Mouse (Mus musculus): ENCODE results near the gene Hdac8. TPM values are rescaled to one million over a fixed set of nuclear protein-coding genes. Genes with fewer than 3 reads are reported as not detected.

The Hdac8 gene
- polyA plus RNA-seq, 1 experiment from 2014 or later = 1.6 TPM

DNA sequence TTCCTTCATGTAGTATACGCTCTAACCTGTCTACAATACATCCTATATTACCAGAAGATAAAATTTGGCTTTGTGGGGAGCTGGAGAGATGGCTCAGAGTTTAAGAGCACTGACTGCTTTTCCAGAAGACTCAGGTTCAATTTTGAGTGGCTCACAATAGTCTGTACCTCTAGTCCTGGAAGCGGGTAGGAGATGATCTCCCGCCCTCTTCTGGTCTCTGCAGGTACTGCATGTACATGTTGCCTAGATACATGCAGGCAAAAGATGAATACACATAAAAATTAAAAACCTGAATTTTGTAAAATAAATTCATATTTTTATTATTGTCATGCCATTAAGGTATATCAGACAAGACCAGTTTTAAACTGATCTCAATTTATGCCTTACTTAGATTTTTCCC, 28.4 kb downstream of the Hdac8 start:
- DNase-seq (ENCODE audit: low spot score) = peak; percentile 56
- no peak for ATAC-seq (ENCODE audit: insufficient read depth, low FRiP score, low TSS enrichment)
- WGBS = 34% methylated on average over 3 of the region's 3 CpGs

DNA sequence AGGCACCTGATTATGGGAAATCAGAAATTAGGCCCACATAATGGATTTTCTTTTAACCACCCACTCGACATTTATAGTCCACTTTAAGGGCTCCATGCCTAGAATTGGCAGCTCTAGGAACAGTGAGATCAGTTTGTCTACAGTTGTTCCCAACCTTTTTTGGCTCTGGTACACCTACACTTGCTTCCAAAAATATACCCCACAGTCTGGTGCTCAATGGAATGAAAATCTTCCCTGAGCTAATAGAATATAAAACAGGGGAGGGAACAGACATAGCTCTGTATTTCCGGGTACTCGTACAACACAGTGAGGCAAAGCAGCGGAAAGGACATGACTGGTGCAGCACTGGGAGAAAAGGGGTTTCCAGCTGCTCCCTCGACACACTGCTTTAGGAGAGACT, 29.6 kb downstream of the Hdac8 start:
- Histone ChIP-seq H3K4me2 (ENCODE audit: low read depth) (no peak overlapping the region), H3K36me3 (ENCODE audit: control insufficient read depth, insufficient read depth, low read length) (no peaks in the 10 kb centered on the region), H3K27ac (ENCODE audit: low read depth, low read length) (no peak overlapping the region), H3K27me3 (ENCODE audit: control insufficient read depth, insufficient read depth, low read length) (no peaks in the 10 kb centered on the region), H3K4me1 (ENCODE audit: control insufficient read depth, insufficient read depth, low read length) (no peaks in the 10 kb centered on the region), H3K4me3 (ENCODE audit: low read depth, low read length) (no peak overlapping the region), H3K9me3 (ENCODE audit: control insufficient read depth, low read length) (no peaks in the 10 kb centered on the region), H3K9ac (ENCODE audit: low read length) (no peak overlapping the region)
- ATAC-seq (ENCODE audit: insufficient read depth, low FRiP score, low TSS enrichment) (no peak), DNase-seq (ENCODE audit: low spot score) (no peak)
- 85% methylated on average over 5 of the region's 5 CpGs for WGBS

More for the DNA sequence above, 28.4 kb downstream of the Hdac8 start:
- Histone ChIP-seq H3K9me3 (ENCODE audit: control insufficient read depth, low read length) (no peaks in the 10 kb centered on the region), H3K27ac (ENCODE audit: low read depth, low read length) (no peak overlapping the region), H3K4me2 (ENCODE audit: low read depth) (no peak overlapping the region), H3K9ac (ENCODE audit: low read length) (no peak overlapping the region), H3K27me3 (ENCODE audit: control insufficient read depth, insufficient read depth, low read length) (no peaks in the 10 kb centered on the region), H3K4me1 (ENCODE audit: control insufficient read depth, insufficient read depth, low read length) (no peaks in the 10 kb centered on the region), H3K36me3 (ENCODE audit: control insufficient read depth, insufficient read depth, low read length) (no peaks in the 10 kb centered on the region), H3K4me3 (ENCODE audit: low read depth, low read length) (no peak overlapping the region)

DNA sequence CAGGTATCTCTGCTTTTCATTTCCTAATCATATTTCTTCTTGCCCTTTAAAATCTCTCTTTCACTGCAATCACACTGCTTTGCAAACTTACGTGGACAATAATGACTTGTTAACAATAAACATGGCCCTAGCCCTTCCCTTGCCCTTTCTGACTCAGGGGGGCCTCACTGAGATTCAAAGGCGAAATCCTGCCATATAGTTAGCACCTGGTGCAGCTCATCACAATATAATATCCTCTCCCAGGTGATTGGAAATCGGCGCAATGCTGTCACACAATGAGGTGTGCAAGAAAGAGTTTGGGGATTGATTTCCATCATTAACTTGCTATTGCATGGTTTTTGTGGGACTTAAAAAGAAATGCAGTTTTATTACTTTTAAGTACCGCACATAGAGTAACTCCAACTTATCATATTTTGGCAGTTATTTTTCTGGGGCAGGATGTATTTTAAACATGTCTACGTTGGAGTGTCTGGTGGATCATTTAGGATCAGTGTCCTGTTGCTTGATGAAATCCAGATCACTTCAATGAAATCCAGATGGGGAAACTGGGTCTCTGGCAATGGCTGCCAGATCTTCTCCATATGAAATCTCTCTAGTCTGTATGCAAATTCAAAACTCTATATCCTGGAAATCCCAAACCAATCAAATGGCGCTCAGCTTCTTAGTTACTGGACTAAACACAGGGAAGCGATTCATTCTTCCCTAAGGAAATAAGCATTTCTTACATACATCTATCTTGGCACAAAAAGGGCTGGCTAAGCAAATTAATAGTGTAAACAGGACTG, 86.6 kb downstream of the Hdac8 start:
- ATAC-seq (ENCODE audit: insufficient read depth, low FRiP score, low TSS enrichment) (no peak), DNase-seq (ENCODE audit: low spot score) (no peak)
- no peaks in the 10 kb centered on the region for H3K4me1 ChIP-seq (ENCODE audit: control insufficient read depth, insufficient read depth, low read length)
- no peak overlapping the region for H3K9ac ChIP-seq (ENCODE audit: low read length)
- H3K36me3 ChIP-seq (ENCODE audit: control insufficient read depth, insufficient read depth, low read length) = no peaks in the 10 kb centered on the region
- WGBS = 71% methylated on average over 8 of the region's 8 CpGs
- no peaks in the 10 kb centered on the region for H3K9me3 ChIP-seq (ENCODE audit: control insufficient read depth, low read length)
- no peak overlapping the region for H3K27ac ChIP-seq (ENCODE audit: low read depth, low read length)
- H3K4me3 ChIP-seq (ENCODE audit: low read depth, low read length) = no peak overlapping the region
- no peak overlapping the region for H3K4me2 ChIP-seq (ENCODE audit: low read depth)
- H3K27me3 ChIP-seq (ENCODE audit: control insufficient read depth, insufficient read depth, low read length) = peaks cover 4% of the 10 kb centered on the region; the same call in 1 of the 2 replicates

DNA sequence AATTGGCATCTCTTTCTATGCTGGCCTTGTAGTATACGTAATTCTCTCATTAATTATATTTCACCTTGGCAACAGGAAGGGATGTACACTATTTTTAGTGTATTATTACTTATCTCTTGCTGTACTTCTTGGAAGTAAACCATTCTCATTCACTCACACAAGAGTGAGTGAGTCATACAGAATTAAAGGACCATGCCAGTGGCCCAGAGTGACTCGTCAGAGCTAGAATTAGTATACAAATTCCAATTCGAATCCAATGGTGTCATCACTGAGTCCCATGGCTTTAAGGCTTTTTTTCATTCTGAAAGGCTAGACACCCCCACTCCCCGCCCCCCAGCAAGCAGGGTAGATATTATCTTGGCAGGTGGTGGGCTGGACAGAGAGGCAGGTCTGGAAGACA, 88.2 kb downstream of the Hdac8 start:
- H3K9ac ChIP-seq (ENCODE audit: low read length) = no peak overlapping the region
- H3K4me3 ChIP-seq (ENCODE audit: low read depth, low read length) = no peak overlapping the region
- H3K36me3 ChIP-seq (ENCODE audit: control insufficient read depth, insufficient read depth, low read length) = no peaks in the 10 kb centered on the region
- ATAC-seq (ENCODE audit: insufficient read depth, low FRiP score, low TSS enrichment) (no peak), DNase-seq (ENCODE audit: low spot score) (no peak)
- WGBS = 72% methylated on average over 4 of the region's 4 CpGs
- no peaks in the 10 kb centered on the region for H3K4me1 ChIP-seq (ENCODE audit: control insufficient read depth, insufficient read depth, low read length)
- no peak overlapping the region for H3K4me2 ChIP-seq (ENCODE audit: low read depth)
- peaks cover 4% of the 10 kb centered on the region; the same call in 1 of the 2 replicates for H3K27me3 ChIP-seq (ENCODE audit: control insufficient read depth, insufficient read depth, low read length)
- no peaks in the 10 kb centered on the region for H3K9me3 ChIP-seq (ENCODE audit: control insufficient read depth, low read length)
- H3K27ac ChIP-seq (ENCODE audit: low read depth, low read length) = no peak overlapping the region

DNA sequence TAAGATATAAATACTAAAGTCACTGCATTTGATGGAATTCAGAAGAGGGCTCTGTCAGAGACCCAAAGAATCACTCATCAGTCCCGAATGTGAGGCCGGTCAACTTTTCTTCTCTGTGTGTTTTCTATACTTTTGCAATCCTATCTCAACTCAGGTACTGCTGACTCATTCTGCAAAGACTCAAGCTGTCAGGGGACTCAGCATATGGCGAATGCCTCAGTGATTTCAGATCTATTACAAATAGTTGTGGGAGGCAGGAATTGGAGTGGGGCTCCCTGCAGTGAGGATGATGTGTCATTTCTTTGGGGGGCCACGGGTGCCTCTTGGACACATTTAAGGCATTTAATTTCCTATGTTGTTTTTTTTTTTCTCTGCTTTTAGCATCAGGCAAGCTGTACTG, 88.8 kb downstream of the Hdac8 start:
- no peak for DNase-seq (ENCODE audit: low spot score)
- Histone ChIP-seq H3K4me2 (ENCODE audit: low read depth) (no peak overlapping the region), H3K4me1 (ENCODE audit: control insufficient read depth, insufficient read depth, low read length) (no peaks in the 10 kb centered on the region), H3K9me3 (ENCODE audit: control insufficient read depth, low read length) (no peaks in the 10 kb centered on the region), H3K27me3 (ENCODE audit: control insufficient read depth, insufficient read depth, low read length) (peaks cover 4% of the 10 kb centered on the region; the same call in 1 of the 2 replicates), H3K4me3 (ENCODE audit: low read depth, low read length) (no peak overlapping the region), H3K27ac (ENCODE audit: low read depth, low read length) (no peak overlapping the region), H3K36me3 (ENCODE audit: control insufficient read depth, insufficient read depth, low read length) (no peaks in the 10 kb centered on the region), H3K9ac (ENCODE audit: low read length) (no peak overlapping the region)
- ATAC-seq (ENCODE audit: insufficient read depth, low FRiP score, low TSS enrichment) = no peak
- WGBS = 59% methylated on average over 4 of the region's 4 CpGs

DNA sequence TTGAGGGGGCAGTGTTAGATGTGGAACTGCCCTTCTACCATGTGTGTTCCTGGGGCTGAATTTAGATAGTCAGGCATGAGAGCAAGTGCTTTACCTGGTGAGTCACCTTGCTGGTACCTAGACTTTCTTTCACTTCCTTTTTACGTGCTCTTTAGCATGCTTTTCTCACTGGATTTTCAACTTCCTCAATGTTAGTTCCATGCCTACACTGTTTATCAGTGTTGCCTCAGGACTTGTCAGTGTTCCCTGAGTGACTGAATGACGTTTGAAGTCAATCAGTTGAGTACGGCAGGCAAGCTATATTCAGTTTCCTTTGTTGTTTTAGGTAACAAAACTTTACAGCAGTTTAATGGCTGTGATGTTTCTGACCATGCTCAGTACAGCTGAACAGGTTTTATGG, 120.4 kb downstream of the Hdac8 start:
- Histone ChIP-seq H3K36me3 (ENCODE audit: control insufficient read depth, insufficient read depth, low read length) (no peaks in the 10 kb centered on the region), H3K9ac (ENCODE audit: low read length) (no peak overlapping the region), H3K9me3 (ENCODE audit: control insufficient read depth, low read length) (no peaks in the 10 kb centered on the region), H3K4me1 (ENCODE audit: control insufficient read depth, insufficient read depth, low read length) (no peaks in the 10 kb centered on the region), H3K27ac (ENCODE audit: low read depth, low read length) (no peak overlapping the region), H3K4me3 (ENCODE audit: low read depth, low read length) (no peak overlapping the region), H3K4me2 (ENCODE audit: low read depth) (no peak overlapping the region), H3K27me3 (ENCODE audit: control insufficient read depth, insufficient read depth, low read length) (no peaks in the 10 kb centered on the region; the same call in 1 of the 2 replicates)
- ATAC-seq (ENCODE audit: insufficient read depth, low FRiP score, low TSS enrichment) = no peak
- WGBS = 64% methylated on average over 3 of the region's 3 CpGs
- DNase-seq (ENCODE audit: low spot score) = no peak

DNA sequence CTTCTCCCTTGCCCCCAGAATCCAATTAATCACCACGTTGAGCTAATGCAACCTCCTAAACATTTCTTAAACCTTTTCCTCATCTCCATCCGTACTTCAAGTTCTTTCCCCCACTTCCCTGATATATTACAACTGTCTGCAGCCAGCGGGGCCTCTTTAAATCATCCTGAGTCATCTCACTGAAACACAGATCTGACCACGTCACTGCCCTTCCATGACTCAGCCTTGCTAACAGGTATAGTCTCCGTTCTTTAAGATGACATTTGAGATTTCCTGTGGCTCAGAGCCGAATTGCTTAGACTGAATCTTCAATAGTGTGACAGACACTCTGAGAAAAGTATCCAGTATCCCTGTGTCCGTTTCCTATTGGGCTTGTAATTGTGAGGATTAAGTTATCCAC, 122.0 kb downstream of the Hdac8 start:
- Histone ChIP-seq H3K9me3 (ENCODE audit: control insufficient read depth, low read length) (no peaks in the 10 kb centered on the region), H3K27me3 (ENCODE audit: control insufficient read depth, insufficient read depth, low read length) (no peaks in the 10 kb centered on the region; the same call in 1 of the 2 replicates)
- no peak for ATAC-seq (ENCODE audit: insufficient read depth, low FRiP score, low TSS enrichment)

DNA sequence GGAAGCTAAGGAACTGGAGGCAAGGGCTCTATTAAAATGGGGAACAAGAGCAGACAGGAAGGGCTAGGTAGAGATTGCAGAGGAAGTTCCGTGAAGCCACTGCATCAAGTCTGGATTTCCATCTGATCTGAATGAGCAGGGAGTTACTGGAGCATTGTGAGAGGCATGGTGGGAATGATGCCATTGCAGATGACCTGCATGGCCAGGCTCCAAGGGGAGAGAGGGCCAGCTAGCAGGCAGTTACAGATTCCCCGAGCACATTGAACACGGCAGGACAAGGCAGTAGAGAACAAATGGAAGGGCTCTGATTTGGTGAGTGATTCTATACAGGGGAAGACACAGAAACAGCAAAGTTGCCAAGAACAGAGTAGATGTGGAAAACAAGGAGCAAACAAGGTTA, 138.6 kb downstream of the Hdac8 start:
- H3K9me3 ChIP-seq (ENCODE audit: control insufficient read depth, low read length) = no peaks in the 10 kb centered on the region
- H3K9ac ChIP-seq (ENCODE audit: low read length) = no peak overlapping the region
- WGBS = 79% methylated on average over 3 of the region's 3 CpGs
- H3K36me3 ChIP-seq (ENCODE audit: control insufficient read depth, insufficient read depth, low read length) = no peaks in the 10 kb centered on the region
- no peak for DNase-seq (ENCODE audit: low spot score)
- H3K4me3 ChIP-seq (ENCODE audit: low read depth, low read length) = no peak overlapping the region
- H3K27me3 ChIP-seq (ENCODE audit: control insufficient read depth, insufficient read depth, low read length) = 0 out of 2 replicates have a peak, but pooled peaks cover 1% of the 10 kb centered on the region
- no peaks in the 10 kb centered on the region for H3K4me1 ChIP-seq (ENCODE audit: control insufficient read depth, insufficient read depth, low read length)
- H3K27ac ChIP-seq (ENCODE audit: low read depth, low read length) = no peak overlapping the region
- no peak overlapping the region for H3K4me2 ChIP-seq (ENCODE audit: low read depth)
- ATAC-seq (ENCODE audit: insufficient read depth, low FRiP score, low TSS enrichment) = no peak

More for the DNA sequence above, 122.0 kb downstream of the Hdac8 start:
- Histone ChIP-seq H3K4me1 (ENCODE audit: control insufficient read depth, insufficient read depth, low read length) (no peaks in the 10 kb centered on the region), H3K9ac (ENCODE audit: low read length) (no peak overlapping the region), H3K36me3 (ENCODE audit: control insufficient read depth, insufficient read depth, low read length) (no peaks in the 10 kb centered on the region), H3K4me3 (ENCODE audit: low read depth, low read length) (no peak overlapping the region), H3K4me2 (ENCODE audit: low read depth) (no peak overlapping the region), H3K27ac (ENCODE audit: low read depth, low read length) (no peak overlapping the region)
- WGBS = 71% methylated on average over 7 of the region's 7 CpGs
- no peak for DNase-seq (ENCODE audit: low spot score)

DNA sequence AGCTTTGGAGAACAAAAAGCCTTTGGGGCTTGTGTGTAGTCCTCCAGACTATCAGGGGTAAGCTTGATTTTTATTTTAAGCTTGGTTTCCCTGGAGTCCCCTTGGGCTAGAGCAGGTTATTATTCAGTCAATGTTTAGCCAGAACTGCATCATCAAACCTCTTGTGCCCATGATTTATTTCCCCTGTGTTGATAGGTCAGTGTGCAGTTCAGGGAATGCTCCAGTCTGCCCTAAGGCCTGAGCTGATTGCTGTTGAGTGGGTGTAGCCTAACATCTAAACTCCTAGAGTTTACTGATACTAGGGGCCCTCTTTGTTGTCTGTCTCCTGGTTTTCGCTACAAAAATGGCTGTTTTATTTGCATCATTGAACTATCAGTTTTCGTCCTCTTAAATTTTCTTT, 142.9 kb downstream of the Hdac8 start:
- H3K36me3 ChIP-seq (ENCODE audit: control insufficient read depth, insufficient read depth, low read length) = no peaks in the 10 kb centered on the region
- 89% methylated on average over 2 of the region's 2 CpGs for WGBS
- ATAC-seq (ENCODE audit: insufficient read depth, low FRiP score, low TSS enrichment) = no peak
- no peak overlapping the region for H3K4me2 ChIP-seq (ENCODE audit: low read depth)
- no peaks in the 10 kb centered on the region for H3K9me3 ChIP-seq (ENCODE audit: control insufficient read depth, low read length)
- no peak for DNase-seq (ENCODE audit: low spot score)
- no peaks in the 10 kb centered on the region for H3K4me1 ChIP-seq (ENCODE audit: control insufficient read depth, insufficient read depth, low read length)
- H3K9ac ChIP-seq (ENCODE audit: low read length) = no peak overlapping the region
- H3K27me3 ChIP-seq (ENCODE audit: control insufficient read depth, insufficient read depth, low read length) = no peaks in the 10 kb centered on the region
- no peak overlapping the region for H3K27ac ChIP-seq (ENCODE audit: low read depth, low read length)
- H3K4me3 ChIP-seq (ENCODE audit: low read depth, low read length) = no peak overlapping the region

All from neural tube, embryonic 11.5 days (tissue).